Mouse (Mus musculus) lung, adult 18-20 months (tissue): ENCODE results near the gene Rnaseh2c.

ENCODE experiments used
- DNase-seq, 2 experiments: peaks; one replicate each; pipeline ENCODE4 v3.0.0; 2022; ENCODE audit warnings: mixed read lengths in 2 of 2

Gene Rnaseh2c

GRCm38 (mm10) chr19:5637069-5638047, 35.7 kb downstream of the Rnaseh2c start, which contains the start of gene Rela:
Gene Rela (plus strand): TSS chr19:5637483.
- DNase-seq, result peak; percentile 93 to 95

GRCm38 (mm10) chr19:5638416-5639005, 36.8 kb downstream of the Rnaseh2c start:
- DNase-seq, result no peak

- no peak for DNase-seq
Observed at GRCm38 (mm10) chr19:5640339-5640738, 38.7 kb downstream of the Rnaseh2c start.

- DNase-seq, result no peak
Observed at GRCm38 (mm10) chr19:5641021-5641420, 39.3 kb downstream of the Rnaseh2c start.

GRCm38 (mm10) chr19:5641641-5642040, 40.0 kb downstream of the Rnaseh2c start:
- no peak for DNase-seq

GRCm38 (mm10) chr19:5645280-5645679, 43.6 kb downstream of the Rnaseh2c start:
- DNase-seq, result no peak

GRCm38 (mm10) chr19:5646731-5647330, 45.2 kb downstream of the Rnaseh2c start:
- DNase-seq, result no peak

GRCm38 (mm10) chr19:5647791-5648190, 46.1 kb downstream of the Rnaseh2c start:
- no peak for DNase-seq

- peak; percentile 87 to 90 for DNase-seq
Observed at GRCm38 (mm10) chr19:5648401-5649297, 47.0 kb downstream of the Rnaseh2c start.

GRCm38 (mm10) chr19:5649298-5649741, 47.6 kb downstream of the Rnaseh2c start:
- peak; percentile 48 to 51 for DNase-seq

GRCm38 (mm10) chr19:5651502-5652274, 50.0 kb downstream of the Rnaseh2c start:
- no peak for DNase-seq

- no peak for DNase-seq
Observed at GRCm38 (mm10) chr19:5652570-5652969, 50.9 kb downstream of the Rnaseh2c start.

GRCm38 (mm10) chr19:5653969-5654719, 52.5 kb downstream of the Rnaseh2c start:
- no peak for DNase-seq

GRCm38 (mm10) chr19:5654720-5655298, 53.1 kb downstream of the Rnaseh2c start:
- DNase-seq, result no peak
